Comparison of ENCODE assay signal across 19 mouse cellular contexts in the genomic region with DNA sequence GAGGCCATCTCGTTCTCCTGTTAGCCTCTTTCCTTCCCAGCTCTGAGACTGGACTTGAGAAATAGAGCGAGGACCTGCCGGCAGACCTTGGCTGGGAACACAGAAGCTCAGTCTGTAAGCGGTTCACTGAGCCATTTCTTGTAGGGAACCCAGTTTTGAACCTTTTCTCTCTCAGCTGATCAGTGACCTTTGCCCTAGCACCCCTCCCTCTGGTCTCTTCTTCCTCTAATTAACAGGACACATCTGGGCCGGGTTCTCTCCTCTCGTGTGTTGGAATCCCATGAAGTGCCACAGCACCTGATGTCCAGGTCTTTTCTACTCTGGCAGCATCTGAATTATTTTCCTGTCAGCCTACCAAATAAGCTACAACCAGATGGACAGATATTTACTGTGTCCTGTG.
"Had no signal": no experiment of that assay in that cellular context is flagged by ENCODE, and none has a peak within 500 bp of the region (broad histone marks: within the 10 kb centered on the region; RNA-seq: fewer than 3 reads in every experiment).

No protein-coding gene starts in this region.

- H3K36me3 ChIP-seq: limb, embryonic 13.5 days; liver, embryonic 12.5 days; liver, embryonic 15.5 days; lung, embryonic 15.5 days; midbrain, embryonic 10.5 days; midbrain, embryonic 13.5 days; neural tube, embryonic 13.5 days had no signal

- H3K9me3 ChIP-seq: limb, embryonic 13.5 days; liver, embryonic 12.5 days; liver, embryonic 15.5 days; lung, embryonic 15.5 days; megakaryocyte, embryonic 14.5 days; midbrain, embryonic 10.5 days; midbrain, embryonic 13.5 days; neural tube, embryonic 13.5 days had no signal

- H3K4me1 ChIP-seq: liver, embryonic 12.5 days; liver, embryonic 15.5 days; megakaryocyte, embryonic 14.5 days; midbrain, embryonic 13.5 days; neural tube, embryonic 13.5 days had no signal

- H3K27ac ChIP-seq: limb, embryonic 13.5 days; liver, embryonic 12.5 days; liver, embryonic 15.5 days; lung, embryonic 15.5 days; midbrain, embryonic 10.5 days; midbrain, embryonic 13.5 days; neural tube, embryonic 13.5 days had no signal

- H3K4me3 ChIP-seq: limb, embryonic 13.5 days; liver, embryonic 12.5 days; liver, embryonic 15.5 days; lung, embryonic 15.5 days; megakaryocyte, embryonic 14.5 days; midbrain, embryonic 10.5 days; midbrain, embryonic 13.5 days; myocyte; neural tube, embryonic 13.5 days had no signal

- H3K4me2 ChIP-seq: limb, embryonic 13.5 days; liver, embryonic 12.5 days; liver, embryonic 15.5 days; lung, embryonic 15.5 days; midbrain, embryonic 13.5 days; neural tube, embryonic 13.5 days had no signal

- H3K9ac ChIP-seq: limb, embryonic 13.5 days; liver, embryonic 12.5 days; liver, embryonic 15.5 days; lung, embryonic 15.5 days; midbrain, embryonic 13.5 days; neural tube, embryonic 13.5 days had no signal

- ATAC-seq: liver, embryonic 12.5 days; midbrain, embryonic 13.5 days; midbrain, embryonic 16.5 days had no signal

- DNase-seq: left cerebral cortex, postnatal 4 days; liver; lung, adult 18-20 months; lung, postnatal 10 days; lung, postnatal 36 days; retina, postnatal 1 day; right cerebral cortex, postnatal 25 days; thymus, adult 18-20 months; thymus, postnatal 36 days had no signal

- H3K27me3 ChIP-seq: limb, embryonic 13.5 days; liver, embryonic 12.5 days; liver, embryonic 15.5 days; lung, embryonic 15.5 days; midbrain, embryonic 13.5 days; neural tube, embryonic 13.5 days had no signal
